Mouse (Mus musculus): ENCODE data around the gene Otub2.

DNA sequence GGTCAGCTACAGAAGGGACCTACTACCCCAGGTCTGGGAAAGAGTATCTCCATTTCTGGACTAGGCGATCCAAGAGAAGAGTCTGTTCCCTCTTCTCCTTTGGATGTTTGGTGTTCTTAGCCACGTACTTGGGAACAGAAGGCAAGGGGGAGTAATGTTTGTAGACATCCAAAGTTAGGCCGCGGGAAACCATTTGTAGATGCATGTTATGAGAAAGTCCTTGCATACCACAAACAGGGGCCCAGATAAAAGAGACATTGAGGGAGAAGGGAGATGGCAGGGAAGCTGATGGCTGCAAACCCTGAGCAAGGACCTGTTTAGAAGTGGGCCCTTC lies 32.1 kb upstream of the Otub2 start:
- TF ChIP-seq CTCF (IDR thresholded peaks at IDR 0.05; ENCODE audit: borderline replicate concordance, insufficient read depth, low read depth, low read length) (no peak), POLR2A (IDR thresholded peaks at IDR 0.05; ENCODE audit: borderline replicate concordance, insufficient read depth, low read length) (no peak)

Measured in cerebellum, adult 2 months (tissue).